Mouse (Mus musculus) liver, postnatal 0 days (tissue): ENCODE measurements around the gene Lrrfip1. TPM values are rescaled to one million over a fixed set of nuclear protein-coding genes. Genes with fewer than 3 reads are reported as not detected.

Experiments
- ATAC-seq: fragments of 200-750 bp; cut with Nextera tagmentation; 2 replicates; pipeline ENCODE4 v1.8.0; 2017; ENCODE audit warnings: mild to moderate bottlenecking, moderate library complexity
- DNase-seq: peaks from one replicate; pipeline ENCODE4 v3.0.0-alpha.2; 2016
- H3K27ac ChIP-seq: fragments of 300-500 bp; sonication (generic); 2 replicates; pipeline ENCODE4 v1.5.1; 2014; ENCODE audit warnings: antibody characterized with exemption, moderate library complexity, mild to moderate bottlenecking, low read depth
- H3K27me3 ChIP-seq: fragments of 300-500 bp; sonication (generic); 2 replicates; pipeline ENCODE4 v1.6.1; 2014; ENCODE audit warnings: low read length, control low read depth, mixed read lengths; ENCODE audit not compliant: insufficient read depth
- H3K36me3 ChIP-seq: fragments of 300-500 bp; sonication (generic); replicated peaks from 2 replicates; pipeline ENCODE4 v1.6.1; 2014; ENCODE audit warnings: mild to moderate bottlenecking, control low read depth, low read length, moderate library complexity, mixed read lengths; ENCODE audit not compliant: insufficient read depth
- H3K4me1 ChIP-seq: fragments of 300-500 bp; sonication (generic); 2 replicates; pipeline ENCODE4 v1.6.1; 2014; ENCODE audit warnings: antibody characterized with exemption, mild to moderate bottlenecking, control low read depth; ENCODE audit not compliant: insufficient read depth
- H3K4me2 ChIP-seq: fragments of 300-500 bp; sonication (generic); 2 replicates; pipeline ENCODE4 v1.6.1; 2014; ENCODE audit warnings: low read depth, mild to moderate bottlenecking, low read length, moderate library complexity, mixed read lengths
- H3K4me3 ChIP-seq: fragments of 300-500 bp; sonication (generic); 2 replicates; pipeline ENCODE4 v1.5.1; 2014; ENCODE audit warnings: low read depth, low read length
- H3K9ac ChIP-seq: fragments of 300-500 bp; sonication (generic); replicated peaks from 2 replicates; pipeline ENCODE4 v1.6.1; 2014; ENCODE audit warnings: mild to moderate bottlenecking, moderate library complexity
- H3K9me3 ChIP-seq: fragments of 300-500 bp; sonication (generic); 2 replicates; pipeline ENCODE4 v1.6.1; 2016; ENCODE audit warnings: mild to moderate bottlenecking, control low read depth, low read length, mixed read lengths
- CTCF ChIP-seq: sonication (generic); IDR thresholded peaks from 2 replicates; pipeline ENCODE4 v1.5.1; 2016; ENCODE audit warnings: antibody characterized with exemption, low read depth
- EP300 ChIP-seq: IDR thresholded peaks from 2 replicates; pipeline ENCODE4 v1.6.1; 2016; ENCODE audit warnings: antibody characterized with exemption, low read depth, mild to moderate bottlenecking
- WGBS: fragments of 180-500 bp; shearing (Covaris S2); extraction: QIAGEN DNeasy Blood & Tissue Kit; methylation state at CpG from one replicate; pipeline ENCODE4 v1.1.7; 2014; ENCODE audit not compliant: insufficient replicate concordance; 5-methylcytosine and 5-hydroxymethylcytosine counted together
- polyA plus RNA-seq: library from polyadenylated mRNA; unstranded; fragments of >200 nt; fragmentation: Nextera tagmentation; extraction: Ambion mirVana; gene quantifications from 2 replicates; pipeline ENCODE4 v1.2.1, GENCODE M21; 2015

Gene Lrrfip1
- polyA plus RNA-seq, 1 experiment from 2014 or later: 21.9 TPM

DNA sequence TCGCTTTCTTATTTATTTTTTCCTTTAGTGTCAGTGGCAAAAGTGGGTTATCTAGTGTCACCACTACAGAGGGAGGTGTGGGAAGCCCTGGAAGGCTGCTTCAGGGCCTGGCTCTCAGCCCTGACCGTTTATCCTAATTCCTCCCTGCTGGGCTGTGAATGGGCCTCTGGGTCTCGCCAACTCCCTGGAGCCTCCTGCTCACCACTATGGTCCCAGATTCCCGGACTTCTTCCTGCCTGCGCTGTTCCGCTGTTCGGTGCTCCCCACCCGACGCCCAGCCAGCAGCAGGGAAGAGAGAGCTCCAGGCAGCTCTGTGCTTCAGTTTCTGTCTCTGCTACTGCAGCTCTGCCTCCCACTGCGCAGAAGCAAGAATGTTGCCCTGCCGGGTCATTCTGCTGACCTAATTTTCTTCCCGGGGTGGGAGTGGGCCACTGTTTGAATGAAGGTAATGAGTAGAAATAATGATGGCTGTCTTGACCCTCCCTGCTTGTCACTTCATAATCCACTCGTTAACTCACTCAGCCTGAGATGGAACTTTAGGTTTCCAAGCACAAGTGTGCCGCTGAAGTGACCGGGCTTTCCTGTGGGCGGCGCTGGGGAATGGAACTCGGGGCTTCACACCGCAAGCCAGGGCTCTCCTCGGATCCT lies 18.7 kb downstream of the Lrrfip1 start:
- DNase-seq (no peak), ATAC-seq (no peak)
- Histone ChIP-seq H3K9ac (no peak overlapping the region), H3K9me3 (no peaks in the 10 kb centered on the region), H3K4me2 (peak overlapping the region; percentile 49), H3K4me3 (no peak overlapping the region), H3K27ac (peak overlapping the region; percentile 29; the same call in 1 of the 2 replicates), H3K36me3 (no peaks in the 10 kb centered on the region), H3K4me1 (no peaks in the 10 kb centered on the region), H3K27me3 (no peaks in the 10 kb centered on the region)
- no peak for TF ChIP-seq CTCF
- no peak for TF ChIP-seq EP300
- WGBS: 44% methylated on average over 20 of the region's 20 CpGs

DNA sequence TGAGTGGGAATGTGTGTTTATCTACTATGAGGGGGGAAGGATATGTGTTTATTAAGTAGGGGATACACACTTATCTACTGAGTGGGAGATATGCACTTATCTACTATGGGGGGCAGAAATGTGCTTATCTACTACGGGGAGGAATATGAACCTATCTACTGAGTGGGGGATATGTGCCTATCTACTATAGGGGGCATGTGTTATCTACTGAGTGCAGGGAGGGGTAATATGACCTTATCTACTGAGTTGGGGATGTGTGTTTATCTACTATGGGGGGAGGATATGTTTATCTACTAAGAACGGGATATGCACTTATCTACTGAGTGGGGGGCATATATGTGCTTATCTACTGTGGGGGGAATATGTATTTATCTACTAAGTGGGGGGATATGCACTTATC lies 20.8 kb downstream of the Lrrfip1 start:
- ATAC-seq: no peak
- H3K9me3 ChIP-seq: no peaks in the 10 kb centered on the region
- H3K27me3 ChIP-seq: no peaks in the 10 kb centered on the region
- no peaks in the 10 kb centered on the region for H3K36me3 ChIP-seq
- WGBS: 65% methylated on average over 2 of the region's 2 CpGs
- no peak overlapping the region for H3K4me2 ChIP-seq
- TF ChIP-seq CTCF: no peak
- TF ChIP-seq EP300: no peak
- no peak for DNase-seq
- no peak overlapping the region for H3K4me3 ChIP-seq
- no peak overlapping the region for H3K9ac ChIP-seq
- H3K27ac ChIP-seq: no peak overlapping the region
- H3K4me1 ChIP-seq: no peaks in the 10 kb centered on the region; the same call in 1 of the 2 replicates

DNA sequence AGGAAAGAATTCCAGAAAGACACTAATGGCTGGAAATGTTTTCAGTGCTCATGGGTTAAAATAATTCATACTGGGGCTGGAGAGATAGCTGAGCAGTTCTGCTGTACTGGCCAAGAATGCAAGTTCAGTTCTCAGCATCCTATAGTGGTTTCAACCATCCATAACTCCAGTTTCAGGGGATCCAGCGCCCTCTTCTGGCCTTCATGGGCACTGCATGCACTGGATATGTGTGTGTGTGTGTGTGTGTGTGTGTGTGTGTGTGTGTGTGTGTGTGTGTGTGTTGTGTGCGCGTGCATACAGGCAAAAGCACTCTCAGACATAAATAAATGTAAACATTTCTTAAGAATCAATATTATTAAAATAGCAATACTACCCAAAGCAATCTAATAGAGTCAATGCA lies 22.8 kb downstream of the Lrrfip1 start:
- ATAC-seq: no peak
- 61% methylated on average over 3 of the region's 3 CpGs for WGBS
- no peak overlapping the region for H3K9ac ChIP-seq
- H3K4me1 ChIP-seq: no peaks in the 10 kb centered on the region; the same call in 1 of the 2 replicates
- H3K4me3 ChIP-seq: no peak overlapping the region
- no peak overlapping the region for H3K27ac ChIP-seq
- TF ChIP-seq EP300 (no peak), CTCF (peak; percentile 70)
- no peak for DNase-seq
- no peak overlapping the region for H3K4me2 ChIP-seq
- no peaks in the 10 kb centered on the region for H3K27me3 ChIP-seq
- no peaks in the 10 kb centered on the region for H3K9me3 ChIP-seq
- no peaks in the 10 kb centered on the region for H3K36me3 ChIP-seq

DNA sequence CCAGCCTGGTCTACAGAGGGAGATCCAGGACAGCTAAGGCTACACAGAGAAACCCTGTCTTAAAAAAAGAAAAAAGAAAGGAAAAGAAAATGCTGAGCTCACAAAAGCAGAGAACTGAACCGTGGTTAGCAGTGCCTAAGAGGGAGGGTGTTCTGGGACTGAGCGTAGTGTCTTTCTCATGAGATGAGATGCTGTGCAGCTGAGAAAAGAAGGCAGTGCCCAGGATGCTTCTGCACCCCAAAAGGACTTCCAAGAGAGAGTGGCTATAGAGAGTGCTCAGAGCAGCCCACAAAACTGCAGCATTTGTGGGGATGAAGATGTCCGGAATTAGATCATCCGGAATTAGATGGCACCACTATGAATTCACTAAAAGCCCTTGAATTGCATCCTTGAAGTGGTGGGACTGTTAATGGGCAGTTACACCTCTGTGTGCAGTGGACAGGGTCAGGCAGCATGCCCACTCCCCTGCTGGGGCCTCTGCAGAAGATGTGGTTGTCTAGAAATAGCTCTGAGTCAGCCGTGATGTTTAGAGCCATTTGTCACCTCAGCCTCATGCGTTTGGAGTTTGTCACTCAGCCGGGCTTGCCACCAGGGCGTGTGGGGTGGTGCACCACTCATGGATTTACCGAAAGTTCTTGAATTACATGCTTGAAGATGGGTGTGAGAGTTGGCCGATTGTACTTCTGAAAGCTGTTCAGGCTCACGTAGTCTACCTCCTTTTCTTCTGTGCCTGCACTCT lies 23.8 kb downstream of the Lrrfip1 start:
- H3K27ac ChIP-seq: no peak overlapping the region
- DNase-seq (no peak), ATAC-seq (no peak)
- H3K9ac ChIP-seq: no peak overlapping the region
- 69% methylated on average over 11 of the region's 11 CpGs for WGBS
- no peaks in the 10 kb centered on the region for H3K27me3 ChIP-seq
- H3K4me1 ChIP-seq: no peaks in the 10 kb centered on the region; the same call in 1 of the 2 replicates
- no peak for TF ChIP-seq EP300
- no peak for TF ChIP-seq CTCF
- no peaks in the 10 kb centered on the region for H3K9me3 ChIP-seq
- no peak overlapping the region for H3K4me3 ChIP-seq
- no peaks in the 10 kb centered on the region for H3K36me3 ChIP-seq
- no peak overlapping the region for H3K4me2 ChIP-seq

DNA sequence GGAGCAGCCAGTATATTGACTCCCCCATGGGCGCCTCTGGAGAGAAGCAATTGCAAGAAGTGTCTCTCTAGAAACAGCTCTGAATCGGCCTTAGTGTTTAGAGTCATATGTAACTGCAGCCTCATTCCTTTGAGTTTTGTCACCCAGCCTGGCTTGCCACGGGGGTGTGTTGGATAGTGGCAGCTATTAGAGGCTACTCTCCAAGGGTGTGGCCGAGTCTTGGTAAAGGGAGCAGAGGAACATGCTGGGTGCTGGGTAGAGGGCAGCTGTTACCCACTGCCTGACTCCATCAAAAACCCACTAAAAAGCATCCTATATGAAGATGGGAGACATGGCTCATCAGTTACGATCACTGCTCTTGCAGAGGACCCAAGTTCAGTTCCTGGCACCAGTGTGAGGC lies 24.7 kb downstream of the Lrrfip1 start:
- DNase-seq (no peak), ATAC-seq (no peak)
- Histone ChIP-seq H3K9ac (no peak overlapping the region), H3K4me2 (no peak overlapping the region), H3K27me3 (no peaks in the 10 kb centered on the region), H3K9me3 (no peaks in the 10 kb centered on the region), H3K4me3 (no peak overlapping the region), H3K27ac (no peak overlapping the region), H3K4me1 (no peaks in the 10 kb centered on the region; the same call in 1 of the 2 replicates), H3K36me3 (no peaks in the 10 kb centered on the region)
- WGBS: 85% methylated on average over 5 of the region's 5 CpGs
- no peak for TF ChIP-seq EP300
- TF ChIP-seq CTCF: no peak

DNA sequence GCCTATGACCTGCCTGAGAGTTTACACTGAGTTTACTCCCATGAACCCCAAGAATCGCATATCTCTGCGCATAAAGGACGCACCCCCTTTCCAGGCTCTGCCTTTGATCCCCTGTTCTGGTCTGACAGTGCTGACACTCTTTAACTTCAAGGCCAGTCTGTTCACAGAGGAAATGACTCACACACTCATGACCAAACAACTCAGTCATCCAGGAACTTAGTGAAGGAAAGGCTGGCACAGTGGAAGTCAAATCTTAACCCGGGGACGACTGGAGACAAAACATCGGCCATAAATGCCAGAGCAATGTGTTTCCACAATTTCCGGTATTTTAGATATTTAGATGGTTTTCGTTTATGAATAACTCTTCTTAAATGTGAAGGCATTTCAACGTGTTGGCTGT lies 25.4 kb downstream of the Lrrfip1 start:
- Histone ChIP-seq H3K27me3 (no peaks in the 10 kb centered on the region), H3K4me1 (no peaks in the 10 kb centered on the region; the same call in 1 of the 2 replicates), H3K9me3 (no peaks in the 10 kb centered on the region), H3K27ac (no peak overlapping the region), H3K9ac (no peak overlapping the region), H3K4me2 (no peak overlapping the region), H3K4me3 (no peak overlapping the region), H3K36me3 (no peaks in the 10 kb centered on the region)
- ATAC-seq (peak; percentile 57), DNase-seq (no peak)
- WGBS: 46% methylated on average over 9 of the region's 9 CpGs
- TF ChIP-seq EP300: peak; percentile 60; the same call in 1 of the 2 replicates
- TF ChIP-seq CTCF: no peak
